Mouse (Mus musculus) layer of hippocampus, adult 9-10 months (tissue): Measurements from ENCODE around the gene Gm4491.
A peak's percentile ranks its signal among the peaks of the same experiment; 100 is the strongest.

ENCODE experiments used
- DNase-seq: peaks from one replicate; pipeline ENCODE4 v3.0.0; 2022; ENCODE audit warnings: low spot score

The Gm4491 gene

DNA sequence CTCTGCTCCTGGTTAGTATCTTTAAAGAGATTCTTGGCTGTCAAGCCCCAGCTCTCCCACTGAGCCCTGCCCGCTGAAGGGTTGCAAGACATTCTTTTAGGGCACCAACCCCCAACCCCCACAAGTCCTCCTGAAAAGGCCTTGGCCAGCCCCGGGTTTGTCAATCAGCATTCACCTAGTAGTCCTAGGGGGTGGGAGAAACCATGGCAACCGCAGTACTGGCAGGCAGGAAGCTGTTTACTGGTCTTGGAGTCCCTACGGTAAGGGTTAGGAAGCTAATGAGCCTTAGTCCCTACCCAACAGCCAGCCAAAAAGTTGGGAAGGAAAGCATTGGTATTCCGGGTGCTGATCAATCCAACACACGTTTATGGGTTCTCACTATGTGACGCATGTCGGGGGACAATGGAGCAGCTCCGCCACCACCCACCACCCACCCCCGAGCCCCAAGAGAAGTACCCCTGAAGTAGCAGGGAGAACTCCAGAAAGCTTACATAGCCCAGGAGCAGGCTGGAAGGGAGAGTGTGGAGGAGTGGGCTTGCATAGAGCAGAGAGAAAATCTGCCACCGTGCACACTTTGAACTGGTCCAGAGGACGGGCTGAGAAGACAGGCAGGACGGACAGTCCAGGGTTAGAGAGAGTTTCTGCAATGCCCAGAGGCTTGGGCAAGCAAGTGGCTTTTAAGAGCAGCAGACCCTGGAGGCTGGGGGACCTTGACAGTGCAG is at the start of gene Gm4491:
Gm4491 (minus strand) TSS at position 61 of the 722 bp plus-strand sequence.
- peak; percentile 8 for DNase-seq

DNA sequence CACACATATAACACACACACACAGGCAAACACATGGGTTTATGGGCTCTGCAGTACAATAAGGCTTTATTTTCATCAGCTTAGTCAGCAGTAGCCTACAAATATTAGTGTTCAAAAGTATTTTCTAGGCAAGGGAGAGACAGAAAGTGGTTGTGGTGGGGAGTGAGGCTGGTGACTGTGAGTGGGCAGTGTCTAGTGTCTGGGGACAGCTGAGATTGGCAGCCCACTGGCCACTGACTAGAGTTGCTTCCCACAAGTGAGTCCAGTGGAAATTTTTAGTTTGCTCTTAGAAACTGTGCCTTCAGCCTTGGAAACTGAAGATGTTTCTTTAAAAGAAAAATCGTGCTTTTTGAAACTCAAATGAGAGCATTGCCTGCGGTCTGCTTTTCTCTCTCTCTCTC is 46.1 kb upstream of the Gm4491 start:
- DNase-seq = no peak

DNA sequence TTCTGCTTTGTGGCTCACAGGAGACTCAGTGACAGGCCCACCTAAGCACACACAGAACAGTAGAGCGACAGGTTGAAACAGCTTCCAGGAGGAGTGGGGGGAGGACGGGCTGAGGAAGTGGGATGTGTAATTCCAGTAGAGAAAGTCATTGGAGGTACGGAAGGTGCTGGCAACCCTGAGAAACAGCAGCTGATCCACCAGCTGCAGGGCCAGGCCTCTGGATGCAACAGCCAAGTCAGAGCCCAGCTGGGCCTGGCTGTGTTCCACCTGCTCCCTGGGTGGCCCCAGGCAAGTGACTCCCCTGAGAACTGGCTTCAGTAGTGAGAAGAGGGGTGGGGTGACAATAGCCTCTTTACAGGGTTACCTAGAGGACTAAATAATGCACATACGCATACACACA is 45.5 kb upstream of the Gm4491 start:
- peak; percentile 11 for DNase-seq

DNA sequence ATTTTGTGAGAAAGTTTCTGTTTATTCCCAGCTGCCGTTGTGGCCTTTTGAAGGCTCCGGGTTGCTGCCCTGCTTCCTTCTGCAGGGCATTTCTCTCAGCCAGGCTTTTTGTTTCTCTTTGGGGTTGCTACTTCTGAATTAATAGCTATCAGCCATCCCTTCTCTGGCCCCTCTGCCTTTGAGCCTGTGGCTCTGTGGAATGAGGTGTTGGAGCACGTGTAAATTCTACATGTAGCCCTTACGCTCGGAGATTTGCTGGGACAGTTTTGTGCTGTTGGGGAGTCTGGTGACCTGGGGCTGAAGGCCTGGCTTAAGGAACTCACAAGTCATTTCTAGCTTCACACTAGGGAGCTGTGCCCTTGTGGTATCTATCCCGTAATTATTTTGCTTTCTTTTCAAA is 39.2 kb upstream of the Gm4491 start:
- no peak for DNase-seq

DNA sequence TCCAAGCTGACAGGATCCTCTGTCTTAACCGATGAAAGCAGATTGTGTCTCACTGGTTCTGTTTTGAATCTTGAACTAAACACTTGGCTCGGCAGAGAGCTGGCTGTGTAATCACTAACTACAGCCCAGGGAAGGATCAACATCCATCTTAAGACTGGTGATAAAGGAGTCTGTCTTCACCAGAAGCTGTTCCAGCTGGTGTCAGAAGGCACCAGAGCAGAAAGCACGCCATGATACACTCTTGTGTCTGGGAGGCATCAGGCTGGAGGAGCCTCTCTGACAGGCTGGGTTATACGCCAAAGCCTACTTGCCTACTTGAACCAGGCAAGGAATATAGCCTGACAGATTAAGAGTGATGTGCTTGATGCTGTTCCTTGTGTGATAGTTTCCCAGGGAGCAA is 30.1 kb upstream of the Gm4491 start:
- peak; percentile 7 for DNase-seq

DNA sequence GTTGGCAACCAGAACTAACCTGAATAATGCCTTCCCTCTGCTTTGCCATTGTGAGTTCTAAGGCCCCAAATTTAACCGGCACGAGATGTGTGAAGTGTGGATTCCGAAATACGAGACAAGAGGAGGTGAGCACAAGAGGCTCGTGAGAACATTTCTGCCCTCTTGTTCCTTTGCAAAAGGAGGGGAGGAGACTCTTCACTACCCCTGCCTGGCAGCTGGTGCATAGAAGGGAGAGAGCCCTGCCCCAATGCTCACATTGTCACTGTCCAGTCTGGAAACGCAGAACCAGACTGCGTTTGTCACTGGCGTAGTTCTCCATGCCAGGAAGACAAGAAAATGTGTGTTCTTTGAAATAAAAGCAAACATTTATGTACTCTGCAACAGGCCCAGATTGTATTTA is 19.6 kb upstream of the Gm4491 start:
- no peak for DNase-seq

DNA sequence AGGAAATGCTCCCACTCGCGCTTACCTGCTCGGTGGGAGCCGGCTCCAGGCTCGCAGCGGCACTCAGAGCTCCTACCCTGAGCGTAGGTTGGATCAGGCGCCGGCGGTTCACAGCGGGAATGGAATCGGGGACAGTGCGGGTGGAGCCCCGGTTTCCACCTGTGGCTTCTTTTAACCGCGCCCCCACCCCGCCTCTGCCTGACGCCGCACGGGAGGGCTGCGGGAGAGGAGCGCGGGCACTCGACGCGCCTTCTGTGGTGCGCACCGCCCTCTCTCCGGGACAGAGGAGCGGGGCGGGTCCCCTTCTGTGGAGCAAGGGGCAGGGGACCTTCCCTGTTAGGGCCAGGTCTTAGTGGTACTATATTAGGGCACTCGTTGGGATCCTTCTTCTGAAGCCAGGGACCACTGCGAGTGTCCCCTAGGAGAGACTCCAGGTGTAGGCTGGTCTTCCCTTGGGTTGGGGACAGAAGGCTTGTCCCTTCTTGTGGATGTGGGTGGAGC is 17.5 kb upstream of the Gm4491 start, which contains the start of gene Gjb6:
Gjb6 (minus strand) TSS at position 451 of the 501 bp plus-strand sequence.
- DNase-seq = no peak

DNA sequence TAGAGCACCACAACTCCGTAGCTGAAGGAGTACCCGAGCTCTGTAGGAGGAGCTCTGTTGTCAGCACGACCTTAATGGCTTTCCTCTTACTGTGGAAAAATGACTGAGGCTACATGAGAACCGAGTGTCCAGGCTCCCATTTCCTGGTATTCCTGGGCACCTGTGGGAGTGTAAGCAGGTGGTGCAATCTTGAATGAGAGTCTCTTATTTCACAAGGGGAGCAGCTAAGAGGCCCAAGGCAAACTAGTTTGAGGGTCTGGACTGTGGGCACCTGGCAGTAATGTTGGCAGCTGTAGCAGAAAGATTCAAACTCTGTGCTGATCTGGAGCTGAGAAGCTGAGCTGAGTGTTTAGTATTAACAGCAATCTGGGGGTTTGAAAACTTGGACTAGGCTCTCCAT is 11.7 kb upstream of the Gm4491 start:
- no peak for DNase-seq

DNA sequence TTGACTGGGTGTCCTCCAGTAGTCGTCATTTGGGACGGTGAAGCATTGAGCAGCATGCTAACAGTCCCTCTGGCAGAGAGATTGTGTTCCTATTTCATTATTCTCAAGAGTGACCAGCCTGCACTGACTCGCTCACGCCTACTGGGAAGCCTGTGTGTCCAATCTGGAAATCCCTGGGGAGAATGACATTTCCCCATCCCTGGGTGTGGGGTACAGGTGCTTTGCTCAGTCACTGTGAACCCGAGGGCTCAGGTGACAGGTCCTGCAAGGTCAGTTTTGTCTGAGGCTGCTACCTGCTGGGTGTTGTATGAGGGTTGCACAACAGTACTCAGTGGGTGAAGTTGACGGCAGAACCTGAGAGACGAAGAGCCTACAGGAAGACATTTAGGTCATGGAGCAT is 6.6 kb upstream of the Gm4491 start:
- no peak for DNase-seq

DNA sequence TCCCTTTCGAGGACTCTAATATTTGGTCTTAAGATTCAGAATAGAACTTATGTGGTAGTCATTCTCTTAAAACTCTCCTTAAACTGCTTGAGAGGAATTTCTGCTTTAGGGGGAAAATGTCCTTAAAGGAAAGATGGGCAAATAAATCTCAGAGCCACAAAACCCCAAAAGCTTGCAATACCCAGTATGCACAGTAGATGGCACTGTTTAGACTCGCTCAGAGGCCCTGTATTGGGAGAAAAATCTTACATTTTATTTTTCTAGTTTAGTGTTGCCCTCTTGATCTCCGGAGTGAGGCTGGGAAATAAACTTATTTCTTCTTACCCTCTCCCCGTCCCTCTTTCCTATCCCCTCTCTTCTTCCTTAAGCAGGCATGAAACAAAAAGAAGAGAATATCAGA is 6.5 kb downstream of the Gm4491 start:
- DNase-seq = peak; percentile 37

DNA sequence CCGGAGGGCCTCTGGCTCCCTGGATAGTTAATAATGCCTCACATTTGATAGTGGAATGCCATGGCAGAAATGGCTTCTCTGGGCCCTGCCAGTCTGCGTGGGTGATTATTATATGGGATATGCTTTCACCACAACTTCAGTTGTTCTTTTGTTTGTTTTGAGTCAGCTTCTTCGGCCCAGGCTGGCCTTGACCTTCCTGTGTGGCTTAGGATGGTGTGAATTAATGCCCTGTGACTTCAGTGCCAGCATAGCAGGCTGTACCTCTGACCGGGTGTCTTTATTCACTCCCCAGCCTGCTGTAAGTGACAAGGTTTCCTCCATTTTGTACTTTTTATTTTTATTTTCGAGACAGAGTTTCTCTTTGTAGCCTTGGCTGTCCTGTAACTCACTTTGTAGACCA is 7.8 kb downstream of the Gm4491 start:
- DNase-seq = no peak

DNA sequence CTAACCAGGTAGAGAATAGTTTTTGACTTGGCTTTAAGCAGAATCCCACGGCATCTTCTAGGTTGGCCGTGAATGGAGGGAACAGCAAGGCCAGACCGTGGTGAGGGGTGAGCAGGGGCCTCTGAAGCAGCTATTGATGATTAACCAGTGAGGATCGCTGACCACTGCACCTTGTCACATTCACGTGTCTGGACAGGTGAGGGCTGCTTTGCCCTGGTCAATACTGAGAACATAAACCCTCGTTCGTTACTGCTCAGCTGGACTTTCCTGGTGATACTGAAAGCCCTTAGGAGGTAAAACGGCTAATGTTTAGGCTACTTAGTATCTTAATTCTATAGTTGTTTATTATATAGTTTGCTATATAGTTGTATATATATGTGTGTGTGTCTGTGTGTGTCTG is 8.6 kb downstream of the Gm4491 start:
- DNase-seq = no peak

DNA sequence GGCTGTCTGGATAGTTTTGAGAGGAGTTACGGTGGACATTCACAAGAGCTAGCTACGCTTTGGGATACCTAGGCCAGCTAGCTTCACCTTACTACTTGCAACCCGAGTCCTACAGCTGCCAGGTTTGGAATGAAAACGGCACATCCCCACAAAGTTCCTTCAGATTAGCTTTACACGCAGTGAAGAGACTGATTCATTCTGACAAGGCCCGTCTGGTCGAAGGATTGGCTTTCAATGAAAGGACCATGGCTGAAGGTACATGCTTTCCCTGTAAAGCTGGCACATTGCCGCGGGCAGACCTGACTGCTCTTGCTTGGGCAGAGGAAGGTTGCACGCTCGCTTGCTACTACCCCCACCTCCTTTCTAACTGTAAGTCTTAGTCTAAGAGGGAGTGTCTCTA is 10.0 kb downstream of the Gm4491 start:
- no peak for DNase-seq

DNA sequence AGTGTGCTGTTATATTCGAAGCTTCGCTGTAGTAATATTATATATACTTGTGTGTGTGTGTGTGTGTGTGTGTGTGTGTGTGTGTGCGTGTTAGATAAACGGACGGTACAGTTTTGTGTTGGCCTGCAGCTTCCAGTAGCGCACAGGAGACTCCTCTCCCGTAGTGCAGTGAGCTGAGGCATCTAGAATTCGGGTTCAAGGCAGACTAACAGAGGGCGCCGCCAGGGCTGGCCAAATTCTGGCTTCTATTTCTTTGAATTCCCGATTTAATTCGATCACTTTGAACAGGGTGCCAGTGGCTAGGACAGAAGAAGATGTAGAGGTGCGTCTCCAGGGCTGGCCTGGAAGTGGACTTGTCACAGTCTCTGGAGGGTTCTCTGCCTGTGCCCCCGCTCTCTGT is 10.6 kb downstream of the Gm4491 start:
- no peak for DNase-seq

DNA sequence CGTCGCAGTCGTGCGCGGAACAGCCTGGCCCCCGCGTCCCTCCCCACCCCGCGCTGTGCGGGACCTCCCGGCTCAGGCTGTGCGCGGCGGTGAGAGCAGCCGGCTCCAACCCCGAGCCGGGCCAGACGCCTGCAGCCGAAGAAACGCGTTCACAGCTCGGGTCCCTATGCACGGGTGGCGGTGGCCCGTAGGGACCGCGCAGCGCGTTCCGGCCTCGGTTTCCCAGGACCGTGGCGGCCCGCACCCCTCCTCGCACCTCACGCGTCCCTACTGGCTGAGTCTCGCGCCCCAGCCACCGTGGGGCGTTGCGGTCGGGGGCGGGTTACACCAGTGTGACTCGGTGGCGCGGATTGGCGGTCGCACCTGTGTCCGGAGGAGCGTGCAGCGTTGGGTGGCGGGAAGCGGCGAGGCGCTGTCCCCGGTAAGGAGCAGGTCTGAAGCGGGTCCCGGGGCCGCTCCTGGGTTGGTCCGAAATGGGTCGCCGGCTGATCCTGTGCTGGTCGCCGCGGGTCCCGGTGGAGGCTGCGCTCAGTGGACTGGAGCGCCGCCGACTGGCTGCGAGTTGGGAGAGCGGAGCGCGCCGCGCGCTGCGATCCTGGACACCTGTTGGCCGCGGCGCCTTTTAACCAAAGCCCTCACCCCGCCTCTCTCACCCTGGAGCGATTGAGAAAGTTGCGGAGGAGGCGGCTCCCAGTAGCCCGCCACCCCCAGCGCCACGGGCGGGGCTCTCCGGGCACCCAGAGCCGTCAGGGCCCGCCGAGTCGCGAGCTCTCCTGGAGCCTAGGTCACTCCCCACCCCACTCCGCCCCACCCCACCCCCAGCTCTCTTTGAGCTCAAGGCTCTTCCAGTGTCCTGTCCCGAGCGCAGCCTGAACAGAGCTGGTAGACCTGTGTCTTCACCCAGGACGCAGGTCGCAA is 11.3 kb downstream of the Gm4491 start, which contains the start of gene Gjb2:
Gjb2 (minus strand) TSS at position 597 of the 918 bp plus-strand sequence.
- DNase-seq = no peak

DNA sequence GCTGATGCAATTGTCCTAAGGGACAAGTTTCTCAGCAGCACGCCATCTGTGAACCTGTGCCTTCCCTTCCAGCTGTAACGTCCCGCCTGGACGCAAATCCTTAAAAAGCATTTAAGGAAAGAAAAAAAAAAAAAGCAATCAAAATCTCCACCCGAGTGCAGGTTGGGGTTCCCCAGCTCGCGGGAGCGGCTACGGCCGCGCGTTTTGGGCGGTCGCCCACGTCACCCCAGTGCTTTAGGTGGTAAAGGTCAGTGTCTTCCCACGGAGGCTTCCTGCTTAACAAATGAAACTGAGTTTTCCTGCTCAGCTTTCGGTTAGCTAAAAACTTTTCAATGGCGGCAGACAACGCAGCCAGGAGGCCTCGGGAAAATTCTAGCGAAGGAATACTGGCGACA is 12.0 kb downstream of the Gm4491 start:
- DNase-seq = no peak

DNA sequence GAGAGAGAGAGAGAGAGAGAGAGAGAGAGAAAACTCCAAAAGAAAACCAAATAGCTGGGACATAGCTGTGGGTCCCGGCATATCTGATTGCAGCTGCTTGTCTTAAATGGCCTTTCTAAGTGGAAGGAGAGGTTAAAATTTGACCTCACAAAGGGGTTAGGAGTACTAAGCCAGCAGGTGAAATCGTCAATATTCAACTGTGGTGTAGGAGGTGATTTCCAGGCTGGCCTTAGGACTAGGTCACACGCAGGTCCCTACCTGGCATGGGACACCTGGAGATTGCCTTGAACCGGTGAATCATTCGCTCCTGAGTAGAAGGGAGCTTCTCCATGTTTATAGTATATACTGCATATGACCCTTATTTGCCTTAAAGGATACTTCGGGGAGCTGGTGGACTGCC is 12.6 kb downstream of the Gm4491 start:
- no peak for DNase-seq

DNA sequence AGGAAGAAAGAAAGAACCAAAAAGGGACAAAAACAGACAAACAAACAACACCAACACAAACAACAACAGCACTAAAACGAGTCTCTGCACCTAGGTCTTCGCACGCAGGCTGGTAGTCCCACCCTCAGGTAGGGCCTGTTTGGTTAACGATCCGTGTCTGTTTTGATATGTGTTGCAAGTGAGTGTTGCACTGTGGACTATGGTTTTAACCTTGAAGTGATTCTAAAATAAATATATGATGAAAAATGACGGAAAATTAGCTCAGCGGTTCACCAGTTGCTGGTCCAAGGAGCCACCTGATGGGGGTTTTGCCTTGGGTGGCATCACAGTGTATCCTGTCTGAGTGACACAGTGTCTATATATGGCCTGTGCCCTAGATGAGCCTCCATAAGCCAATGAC is 14.1 kb downstream of the Gm4491 start:
- DNase-seq = no peak

DNA sequence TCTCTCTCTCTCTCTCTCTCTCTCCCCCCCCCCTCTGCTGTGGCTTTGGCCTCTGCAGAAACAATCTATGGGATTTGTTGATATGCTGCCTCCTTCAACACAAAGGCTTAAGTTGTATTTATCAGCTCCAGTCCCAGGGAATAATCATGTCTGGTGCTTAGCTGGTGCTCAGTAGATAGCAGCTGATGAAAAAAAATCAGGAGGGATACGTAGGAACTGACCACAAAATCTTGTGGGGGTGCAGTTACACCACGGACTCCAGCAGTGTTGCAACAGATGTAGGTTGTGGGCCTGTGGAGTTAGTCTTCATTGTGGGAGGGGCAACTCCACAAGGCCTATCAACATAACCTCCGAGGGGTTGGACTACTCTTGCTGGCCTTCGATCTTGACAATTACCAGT is 19.8 kb downstream of the Gm4491 start:
- no peak for DNase-seq

DNA sequence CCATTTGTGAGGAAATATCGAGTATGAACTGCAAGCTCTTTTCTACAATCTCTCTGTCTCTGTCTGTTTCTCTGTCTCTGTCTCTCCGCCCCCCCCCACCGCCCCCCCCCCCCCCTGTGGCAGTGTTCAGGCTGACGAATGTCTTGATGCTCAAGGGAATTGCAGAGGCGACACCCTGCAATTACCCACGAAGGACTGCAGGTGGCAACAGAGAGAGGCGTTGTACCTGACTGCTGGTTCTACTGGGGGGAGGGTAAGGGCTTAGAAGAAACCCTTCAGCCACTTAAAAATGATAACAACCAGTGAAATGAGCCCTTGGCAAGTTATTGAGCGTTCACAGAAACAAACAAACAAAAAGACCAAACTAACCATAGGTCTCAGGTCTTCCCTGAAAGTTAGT is 22.7 kb downstream of the Gm4491 start:
- DNase-seq = peak; percentile 33

DNA sequence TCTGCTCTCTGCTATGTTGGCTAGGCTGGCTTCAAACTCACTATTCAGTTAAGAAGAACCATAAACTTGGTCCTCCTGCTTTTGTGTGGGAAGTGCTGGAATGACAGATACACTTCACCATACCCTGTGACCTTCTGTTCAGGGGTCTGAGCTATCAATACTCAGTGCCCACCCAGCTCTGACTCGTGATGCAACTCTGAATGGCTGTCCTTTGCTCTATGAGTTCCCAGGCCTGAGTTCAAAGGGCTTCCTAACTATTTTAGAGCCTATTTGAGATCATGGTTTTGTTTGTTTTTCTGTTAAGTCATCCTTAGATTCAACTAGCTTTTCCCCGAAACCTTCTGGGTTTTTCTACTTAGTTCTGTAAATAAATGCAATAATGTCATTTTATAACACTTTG is 25.7 kb downstream of the Gm4491 start:
- no peak for DNase-seq

DNA sequence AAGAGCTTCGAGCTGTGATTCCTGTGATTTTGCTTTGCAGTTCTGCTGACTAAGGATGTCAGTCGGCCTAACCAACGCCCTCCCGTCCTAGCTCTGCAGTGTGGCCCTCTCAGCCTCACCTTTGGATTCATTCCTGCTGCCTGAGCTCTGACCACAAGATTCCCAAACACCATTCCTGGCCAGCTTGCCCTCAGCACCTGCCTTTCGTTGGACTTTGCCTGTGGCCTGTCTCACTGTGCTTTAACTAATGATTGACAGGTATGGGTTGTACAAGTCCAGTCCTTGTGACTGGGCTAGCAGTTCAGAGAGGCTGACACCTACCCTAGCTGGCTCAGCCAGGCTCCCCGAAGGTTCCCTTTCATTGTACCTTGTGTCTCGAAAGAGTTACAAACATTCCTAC is 26.6 kb downstream of the Gm4491 start:
- no peak for DNase-seq

DNA sequence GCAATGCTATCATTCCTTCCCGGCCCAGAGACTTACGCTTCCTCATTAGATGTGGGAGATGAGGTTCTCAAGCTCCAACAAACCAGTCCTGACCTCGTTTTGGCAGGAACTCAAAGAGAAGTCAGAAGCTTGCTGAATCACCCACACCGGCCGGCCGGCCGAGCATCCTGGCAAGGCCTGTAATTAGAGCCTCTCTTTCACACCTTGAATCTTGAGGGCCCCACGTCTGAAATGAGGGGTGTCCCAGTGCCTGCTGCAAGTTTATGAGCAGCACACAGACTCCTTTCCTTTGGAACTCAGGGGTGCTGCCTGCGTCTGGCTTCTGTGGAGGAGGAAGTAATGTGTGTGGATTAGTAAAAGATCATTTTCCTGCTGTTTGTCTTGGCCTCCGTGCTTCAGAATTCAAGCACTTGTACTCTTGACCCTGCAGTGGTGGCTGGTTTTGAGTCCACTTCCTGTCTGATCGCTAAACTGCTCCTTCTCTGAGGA is 31.5 kb downstream of the Gm4491 start:
- DNase-seq = no peak
